Mouse (Mus musculus) liver, postnatal 0 days (tissue): ENCODE results near the gene Mpc2.

Experiments
- CTCF ChIP-seq: sonication (generic); IDR thresholded peaks from 2 replicates; pipeline ENCODE4 v1.5.1; 2016; ENCODE audit warnings: antibody characterized with exemption, low read depth
- EP300 ChIP-seq: IDR thresholded peaks from 2 replicates; pipeline ENCODE4 v1.6.1; 2016; ENCODE audit warnings: antibody characterized with exemption, low read depth, mild to moderate bottlenecking

DNA sequence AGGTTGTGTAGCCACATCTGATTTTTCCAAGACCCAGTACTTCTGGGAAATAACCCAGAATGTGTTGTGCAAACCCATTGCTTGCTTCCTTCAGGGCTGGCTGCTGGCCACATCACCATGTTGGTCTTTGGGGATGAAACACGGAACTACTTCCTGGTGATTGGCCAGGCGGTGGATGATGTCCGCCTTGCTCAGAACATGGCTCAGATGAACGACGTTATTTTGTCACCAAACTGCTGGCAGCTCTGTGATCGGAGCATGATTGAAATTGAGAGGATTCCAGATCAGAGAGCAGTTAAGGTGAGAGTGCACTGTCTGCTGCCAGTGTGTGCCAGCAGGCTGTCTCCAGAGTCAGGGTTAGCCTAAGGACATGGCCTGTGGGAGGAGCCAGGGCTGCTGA, 49.7 kb downstream of the Mpc2 start:
- TF ChIP-seq CTCF (no peak), EP300 (no peak)
